8 mouse cellular contexts compared by ENCODE assay signal in genomic region chrX:151520458-151521322, GRCm38 (mm10). TPM values are rescaled to one million over a fixed set of nuclear protein-coding genes. Genes with fewer than 3 reads are reported as not detected.
DNase-seq lines count a peak whose midpoint lies in the region; ATAC-seq and TF ChIP-seq lines count a peak whose summit lies in the region.

Gene Phf8, plus strand, starts transcription at chrX:151520672.

- H3K36me3 ChIP-seq in megakaryocyte, embryonic 14.5 days (replicated peaks; ENCODE audit: low read length): peaks cover 9% of the 10 kb centered on the region

- DNase-seq in gastrocnemius, adult 8-10 months (ENCODE audit: low spot score in 2 of 2): peak; percentile 90 to 93
- DNase-seq in hindlimb bud, embryonic 11.5 days (ENCODE audit: extremely low spot score, low read depth, low spot score): peak; percentile 42
- DNase-seq in left cerebral cortex, adult 8-10 months (ENCODE audit: low spot score in 2 of 2): peak; percentile 78 to 95
- DNase-seq in right cerebral cortex, postnatal 10 days (ENCODE audit: low spot score in 2 of 2): peak; percentile 96 to 97
- DNase-seq in urinary bladder, postnatal 25 days (ENCODE audit: low spot score): peak; percentile 91

- peak; percentile 76 for TF ChIP-seq POLR2A in cortical plate, adult 2 months (IDR thresholded peaks at IDR 0.05; ENCODE audit: extremely low read depth, insufficient read depth, low read length)

- peaks cover 2% of the 10 kb centered on the region for H3K27me3 ChIP-seq in megakaryocyte, embryonic 14.5 days (replicated peaks)

- peak within 1 kb of the TSS; percentile 87 for H3K4me3 ChIP-seq in cortical plate, adult 2 months (ENCODE audit: insufficient read depth, low read length)
- peak within 1 kb of the TSS; percentile 93 for H3K4me3 ChIP-seq in megakaryocyte, embryonic 14.5 days (replicated peaks)

- H3K9me3 ChIP-seq in megakaryocyte, embryonic 14.5 days: peaks cover 13% of the 10 kb centered on the region

- no peak for TF ChIP-seq CTCF in cortical plate, adult 2 months (IDR thresholded peaks at IDR 0.05; ENCODE audit: extremely low read depth, insufficient read depth, low read length)

- H3K4me1 ChIP-seq in cortical plate, adult 2 months (ENCODE audit: control insufficient read depth, insufficient read depth, low read length): no peaks in the 10 kb centered on the region
- H3K4me1 ChIP-seq in megakaryocyte, embryonic 14.5 days: peaks cover 7% of the 10 kb centered on the region

- peak; percentile 87 for ATAC-seq in activated CD4-positive, CD25-positive, alpha-beta regulatory T cell, adult 4 months

- H3K27ac ChIP-seq in cortical plate, adult 2 months (ENCODE audit: insufficient read depth, low read length): peak within 1 kb of the TSS; percentile 88

RNA-seq across cellular contexts. Expression of gene Phf8, which starts in this region (rescaled TPM):
- polyA plus RNA-seq in activated CD4-positive, CD25-positive, alpha-beta regulatory T cell, adult 4 months (2017; shearing (Covaris generic)): 10 to 100 TPM; 36.7 to 48.6 TPM
- 17.7 and 18.7 TPM in 2 replicates for polyA plus RNA-seq in cortical plate, adult 2 months (2012; rRNA removed)
- total RNA-seq in gastrocnemius, adult 8-10 months (2022): 1 to 10 TPM; 7.2 to 9.9 (median 8.1) TPM
- total RNA-seq in left cerebral cortex, adult 8-10 months (2022): 10 to 100 TPM; 24.2 to 31.4 (median 29.1) TPM
- 1.9 and 3.4 TPM in 2 replicates for polyA plus RNA-seq in megakaryocyte, embryonic 14.5 days (2012; ENCODE audit: insufficient read depth, low replicate concordance)

Comparison
In these comparisons a context has a peak if more than half of its experiments do, and no peak if none do; other contexts are left out.
1. Peak in every context shown above with its lines: DNase-seq, ATAC-seq, H3K4me3 ChIP-seq and H3K27ac ChIP-seq.
2. DNase-seq: peak in every context shown above with its lines; median percentile 96 in right cerebral cortex, postnatal 10 days; 92 in gastrocnemius, adult 8-10 months; 91 in urinary bladder, postnatal 25 days; 86 in left cerebral cortex, adult 8-10 months; 42 in hindlimb bud, embryonic 11.5 days.